Mouse (Mus musculus): Measurements from ENCODE around the gene Psma7.

The Psma7 gene

DNA sequence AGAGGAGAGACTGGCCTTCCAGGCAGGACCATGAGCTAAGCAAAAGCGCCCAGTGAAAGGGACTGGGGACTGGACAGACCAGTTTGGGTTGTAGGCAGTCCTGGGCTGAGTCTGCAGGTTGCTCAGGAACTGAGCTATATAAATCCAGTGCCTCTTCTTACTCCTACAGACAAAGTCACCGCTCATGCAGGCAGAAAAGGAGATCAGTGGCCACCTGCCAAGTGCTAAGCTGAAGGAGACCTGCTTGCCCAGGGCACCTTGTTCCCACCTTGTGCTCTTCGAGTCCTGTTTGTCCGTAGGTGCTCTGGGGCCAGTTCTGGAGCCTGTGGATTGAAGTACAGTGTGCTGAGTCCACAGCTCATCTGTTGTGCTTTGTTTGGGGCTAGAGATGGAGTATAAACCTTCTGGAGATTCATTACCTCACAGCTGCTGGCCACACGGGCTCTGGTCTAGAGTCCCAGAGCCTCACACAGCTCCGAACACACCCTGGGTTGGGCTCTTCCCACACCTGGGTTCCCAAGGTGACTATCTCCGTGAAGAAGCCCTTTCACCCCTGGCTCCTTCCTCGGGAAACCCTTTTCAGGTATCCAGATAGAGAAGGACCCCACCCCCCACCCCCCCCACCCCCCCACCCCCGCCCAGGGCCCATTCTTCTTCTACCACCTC is 35.7 kb downstream of the Psma7 start:
- no peak for DNase-seq (ENCODE audit: extremely low spot score, low read depth, low spot score)

DNA sequence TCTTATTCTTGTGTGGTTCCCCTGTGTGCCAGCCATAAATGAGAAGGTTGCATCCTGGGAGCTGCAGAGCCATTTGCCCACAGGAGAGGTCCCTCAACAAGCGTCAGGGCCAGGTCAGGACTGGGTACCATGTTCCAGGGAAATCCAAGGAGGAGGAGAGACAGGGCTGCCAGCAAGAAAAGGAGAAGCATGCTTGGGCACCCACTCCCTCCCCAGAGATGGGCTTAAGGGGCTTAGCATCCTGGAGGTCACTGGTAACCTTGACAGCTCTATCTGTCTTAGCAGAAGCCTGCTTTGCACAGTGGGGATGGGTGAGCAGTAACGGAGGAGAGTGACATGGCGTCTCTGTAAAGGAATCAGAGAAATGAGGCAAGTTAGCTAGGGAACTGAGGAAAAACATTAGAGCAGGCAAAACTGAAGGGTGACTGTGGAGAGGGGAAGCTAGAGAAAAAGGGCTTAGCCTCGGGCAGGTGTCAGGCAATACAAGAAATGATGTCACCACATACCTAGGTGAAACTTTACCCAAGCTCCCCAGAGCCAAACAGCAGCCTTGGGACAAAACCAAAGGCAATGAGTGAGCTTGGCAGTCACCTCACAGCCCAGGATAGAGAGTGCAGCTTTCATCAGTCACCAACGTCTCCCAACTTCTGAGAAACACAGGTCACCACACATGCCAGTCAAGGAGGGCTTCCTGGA is 36.4 kb downstream of the Psma7 start:
- DNase-seq (ENCODE audit: extremely low spot score, low read depth, low spot score), result no peak

- DNase-seq (ENCODE audit: extremely low spot score, low read depth, low spot score), result no peak
Measured at GRCm38 (mm10) chr2:180001635-180002034, 40.6 kb downstream of the Psma7 start.

- DNase-seq (ENCODE audit: extremely low spot score, low read depth, low spot score), result no peak
Measured at GRCm38 (mm10) chr2:179998431-179998830, 43.8 kb downstream of the Psma7 start.

DNA sequence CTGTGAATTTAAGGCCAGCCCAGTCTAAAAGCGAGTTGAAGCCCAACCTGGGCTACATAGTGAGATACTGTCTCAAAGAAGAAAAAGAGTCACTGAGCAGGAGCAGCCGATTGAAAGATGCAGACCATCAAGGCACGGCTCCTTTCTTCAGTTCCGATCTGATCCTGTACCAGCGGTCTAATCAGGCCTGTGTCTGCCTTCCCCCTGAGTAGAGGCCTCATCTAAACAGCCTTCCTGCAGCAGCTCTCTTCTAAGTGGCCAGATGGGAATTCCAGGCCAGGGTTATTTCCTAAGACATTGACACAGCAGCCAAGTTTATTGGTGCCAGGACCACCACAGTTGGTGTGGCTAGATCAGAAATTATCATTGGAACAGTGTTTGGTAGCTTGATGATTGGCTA is 49.2 kb downstream of the Psma7 start:
- no peak for DNase-seq (ENCODE audit: extremely low spot score, low read depth, low spot score)

DNA sequence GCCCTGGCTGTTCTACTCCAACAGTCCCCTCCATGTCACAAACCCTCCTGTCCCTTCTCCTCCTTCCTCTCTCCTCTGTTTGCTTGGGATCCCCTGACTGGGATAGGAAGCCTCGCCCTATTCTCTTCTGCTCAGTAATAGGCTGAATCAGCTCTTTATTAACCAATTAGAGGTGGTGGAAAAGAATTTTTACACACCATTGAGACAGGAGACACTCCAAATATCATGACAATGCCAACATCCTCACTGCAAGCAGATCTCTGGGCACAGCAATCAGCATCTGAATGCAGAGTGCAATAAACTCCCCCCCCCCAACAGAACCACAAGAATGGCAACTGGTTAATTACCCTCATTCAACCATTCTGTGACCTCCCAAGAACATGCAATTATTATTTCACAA is 53.1 kb downstream of the Psma7 start:
- no peak for DNase-seq (ENCODE audit: extremely low spot score, low read depth, low spot score)

- DNase-seq (ENCODE audit: extremely low spot score, low read depth, low spot score), result no peak
Measured at GRCm38 (mm10) chr2:179986437-179987022, 55.7 kb downstream of the Psma7 start.

Data from hindlimb bud, embryonic 11.5 days (tissue).